Mouse (Mus musculus) megakaryocyte-erythroid progenitor cell, adult 5-6 weeks (primary cell): Measurements from ENCODE around the gene Ctnnb1. TPM values are rescaled to one million over a fixed set of nuclear protein-coding genes. Genes with fewer than 3 reads are reported as not detected.
"Not testable (repeated sequence)": the region's sequence is repeated elsewhere in the genome, so short reads cannot be mapped to it uniquely, and the experiment has no call there.

Experiments used
- ATAC-seq: replicated peaks from 2 replicates; pipeline ENCODE4 v1.8.0; 2016; ENCODE audit warnings: mild to moderate bottlenecking, inconsistent platforms; ENCODE audit not compliant: severe bottlenecking, poor library complexity, low FRiP score, low TSS enrichment
- total RNA-seq, 2 experiments: library from RNA; stranded (forward) in 1 of 2; stranded (reverse) in 1 of 2; fragments of 200-1000, 215-1000 nt in 1 of 2; fragments of >200 nt in 1 of 2; fragmentation: Nextera tagmentation in 1 of 2; gene quantifications; 2 replicates each; pipeline ENCODE4 v1.2.3; 2014 to 2017

Gene Ctnnb1
- total RNA-seq (2014; fragmentation: Nextera tagmentation): 290 and 302 TPM in 2 replicates
- total RNA-seq (2017): 475 and 509 TPM in 2 replicates

DNA sequence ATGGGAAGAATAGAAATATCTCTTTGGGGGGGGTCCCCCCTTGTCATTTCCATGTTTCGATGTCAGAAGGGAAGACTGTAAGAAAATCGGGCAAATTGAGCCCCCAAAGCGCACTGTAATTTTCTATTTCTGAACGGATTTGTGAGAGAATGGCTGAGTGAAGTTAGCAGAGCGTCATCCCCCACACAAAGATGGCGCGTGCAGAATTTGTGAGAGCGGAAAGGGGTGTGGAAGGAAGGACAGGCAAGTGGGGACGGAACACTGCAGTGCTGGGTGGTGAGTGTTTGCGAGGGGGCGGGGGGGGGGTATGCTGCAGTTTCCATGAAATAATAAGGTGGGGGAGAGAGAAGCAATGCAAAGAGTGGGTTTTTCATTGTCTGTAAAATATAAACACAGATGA, at the start of gene Ctnnb1:
TSS of gene Ctnnb1 (plus strand) at position 136 of the 400 bp plus-strand sequence.
- no peak for ATAC-seq

DNA sequence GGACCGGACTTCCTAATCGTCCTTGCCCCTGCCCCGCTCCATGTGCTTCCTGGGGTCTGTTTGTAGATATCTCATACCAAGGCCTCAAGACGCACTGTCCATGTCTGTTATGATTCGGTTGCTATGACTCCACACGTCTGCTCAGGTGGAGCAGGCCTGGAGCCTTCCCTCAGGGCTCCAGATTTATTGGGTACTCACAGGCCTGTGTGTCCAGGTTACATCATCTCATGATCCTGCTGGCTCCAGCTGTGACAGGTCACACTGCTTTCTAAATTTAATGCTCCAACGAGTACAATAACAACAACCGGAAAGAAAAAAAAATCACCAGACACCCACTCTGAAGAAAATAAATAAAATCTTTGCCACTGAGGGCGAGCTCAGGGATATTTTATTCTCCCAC, 48.7 kb upstream of the Ctnnb1 start:
- no peak for ATAC-seq

DNA sequence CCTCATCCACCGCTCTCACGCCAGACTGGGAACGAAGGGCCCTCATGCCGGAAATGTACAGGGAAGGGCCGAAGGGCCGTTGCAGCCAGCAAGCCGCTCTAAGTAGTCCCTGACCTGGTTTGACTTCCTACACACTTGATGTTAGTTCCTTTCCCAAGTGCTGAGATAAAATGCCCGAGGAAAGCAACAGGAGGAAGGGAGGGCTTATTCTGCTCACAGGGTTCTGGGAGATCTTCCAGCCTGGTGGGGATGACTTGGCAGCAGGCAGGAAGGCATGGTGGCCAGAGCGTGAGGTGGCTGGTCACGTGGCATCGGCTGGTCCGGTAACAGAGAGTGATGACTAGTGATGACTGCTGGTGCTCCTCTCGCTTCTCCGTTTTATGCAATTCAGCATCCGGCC, 47.9 kb upstream of the Ctnnb1 start:
- no peak for ATAC-seq

DNA sequence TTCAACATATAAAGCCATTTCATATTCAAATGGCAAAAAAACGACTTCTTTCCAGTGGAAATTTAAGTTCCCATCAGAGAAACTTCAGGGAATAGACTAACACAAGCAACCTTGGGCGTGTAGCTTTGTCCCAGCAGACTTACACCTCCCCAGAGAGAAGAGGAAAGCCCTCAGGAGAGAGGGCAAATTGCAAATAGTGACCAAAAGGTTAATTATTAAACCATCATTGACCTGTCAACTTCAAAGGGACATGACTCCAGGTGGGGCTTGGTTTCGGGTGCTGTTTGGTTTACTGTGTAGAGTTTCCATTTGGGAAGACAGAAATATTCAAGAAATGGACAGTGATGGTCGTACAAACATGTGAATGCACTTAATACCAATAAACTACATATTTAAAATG, 47.2 kb upstream of the Ctnnb1 start:
- no peak for ATAC-seq

DNA sequence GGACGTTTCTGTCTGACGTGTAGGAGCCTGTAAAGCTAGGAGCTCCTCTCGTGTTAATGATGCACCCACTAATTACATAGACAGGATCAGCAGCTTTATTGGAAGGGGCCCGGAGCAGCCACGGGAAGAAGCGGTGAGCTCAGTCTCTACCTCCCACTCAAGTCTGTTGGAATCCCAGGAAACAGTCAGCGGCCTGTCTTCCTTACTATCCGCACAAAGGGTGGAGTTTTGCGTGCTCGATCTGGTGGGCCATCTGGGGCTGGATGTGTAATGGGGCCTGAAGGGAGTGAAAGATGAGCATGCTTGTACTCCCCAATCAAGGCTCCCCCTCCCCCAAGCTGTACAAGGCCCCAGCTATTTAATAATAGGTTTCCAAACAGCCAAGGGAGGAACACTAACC, 44.3 kb upstream of the Ctnnb1 start:
- ATAC-seq: no peak

DNA sequence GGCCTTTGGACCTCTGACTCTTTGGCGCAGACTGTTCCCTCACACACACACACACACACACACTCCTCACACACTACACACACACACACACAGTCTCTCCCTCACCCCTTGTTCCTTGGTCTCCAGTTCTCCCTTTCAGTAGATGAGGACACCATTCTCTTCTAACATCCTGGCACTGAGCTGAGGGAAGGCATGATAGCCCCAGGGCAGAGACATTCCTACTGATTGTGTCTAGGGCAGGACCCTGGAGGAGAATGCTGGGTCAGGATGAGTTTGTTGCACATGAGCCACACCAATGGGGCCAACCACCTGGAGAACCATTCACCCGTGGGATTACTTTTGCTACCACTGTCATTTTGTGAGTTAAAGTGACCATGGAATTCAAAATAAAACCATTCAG, 41.4 kb upstream of the Ctnnb1 start:
- no peak for ATAC-seq

DNA sequence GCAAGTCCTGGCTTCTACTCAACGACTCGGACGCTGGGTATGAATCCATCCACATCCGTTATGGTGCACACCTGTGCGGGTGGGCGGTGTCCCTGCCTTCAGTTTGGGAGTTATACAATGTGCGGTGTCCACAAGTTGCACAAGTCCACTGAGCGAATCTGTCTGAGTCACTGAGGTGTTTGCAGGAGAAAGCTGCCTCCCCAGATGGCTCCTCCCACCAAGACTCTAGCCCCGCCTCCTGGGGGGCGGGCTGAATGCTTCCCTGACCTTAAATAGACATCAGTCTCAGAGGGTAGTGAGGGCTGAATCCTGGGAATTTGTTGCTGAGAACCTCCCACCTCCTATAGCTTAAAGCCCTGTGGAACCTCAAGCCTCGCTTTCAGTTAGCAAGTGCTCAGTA, 35.6 kb upstream of the Ctnnb1 start:
- 0 out of 2 replicates have a peak, but pooled peaks have one; percentile 20 for ATAC-seq

DNA sequence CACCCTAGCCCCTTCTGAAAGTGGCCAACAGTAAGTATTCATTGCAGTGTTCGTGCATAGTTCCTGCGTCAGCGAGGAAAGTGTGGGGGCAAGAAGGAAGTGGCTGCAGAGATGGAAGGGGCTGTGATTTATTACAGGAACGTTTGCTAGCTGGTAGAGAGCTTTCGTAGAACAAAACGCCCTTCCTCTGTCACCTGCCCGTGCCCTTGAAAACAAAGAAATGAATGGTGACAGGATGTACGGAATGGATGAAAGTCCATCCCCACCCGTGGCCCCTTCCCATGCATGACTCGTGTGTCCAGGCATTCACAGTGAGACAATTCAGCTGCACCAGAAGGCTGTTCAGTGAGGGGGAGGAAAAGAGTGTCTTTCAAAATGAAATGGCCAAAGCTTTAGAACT, 35.0 kb upstream of the Ctnnb1 start:
- no peak for ATAC-seq

DNA sequence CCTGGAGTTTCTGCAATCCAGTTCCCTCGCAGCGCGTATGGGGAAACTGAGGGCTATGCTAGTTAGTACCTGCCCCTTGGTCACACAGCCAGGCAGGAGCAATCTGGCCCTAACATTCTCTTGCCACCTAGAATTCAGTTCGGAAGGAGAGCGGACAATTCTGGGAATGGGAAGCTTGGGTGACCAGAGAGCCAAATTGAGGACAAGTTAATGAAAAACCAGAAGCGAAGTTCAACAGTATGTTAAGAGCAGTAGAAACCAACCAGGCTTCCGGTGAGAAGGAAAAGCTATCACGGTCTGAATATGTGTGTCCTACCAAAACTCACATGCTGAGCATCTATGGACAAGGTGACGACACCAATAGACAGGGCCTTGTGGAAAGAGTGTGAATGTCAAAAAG, 34.6 kb upstream of the Ctnnb1 start:
- ATAC-seq: no peak

DNA sequence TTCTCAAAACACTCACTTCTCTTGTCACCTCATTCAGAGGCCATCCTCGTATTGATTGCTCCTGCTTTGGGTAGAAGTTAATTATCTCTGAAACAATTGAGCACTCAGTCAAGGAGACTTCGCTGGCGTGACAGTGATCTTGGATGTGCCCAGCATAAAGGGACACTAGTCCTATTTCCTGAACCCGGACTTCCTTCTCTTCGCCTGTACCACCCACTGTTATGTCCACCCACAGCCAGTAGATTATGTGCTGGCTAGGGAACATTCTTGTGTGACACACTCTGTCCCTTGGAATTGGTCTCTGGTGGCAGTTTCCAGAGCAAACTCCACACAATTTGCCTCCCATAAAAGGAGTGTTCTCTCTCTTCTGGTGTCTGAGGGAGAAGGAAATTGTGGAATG, 32.5 kb upstream of the Ctnnb1 start:
- ATAC-seq: no peak

DNA sequence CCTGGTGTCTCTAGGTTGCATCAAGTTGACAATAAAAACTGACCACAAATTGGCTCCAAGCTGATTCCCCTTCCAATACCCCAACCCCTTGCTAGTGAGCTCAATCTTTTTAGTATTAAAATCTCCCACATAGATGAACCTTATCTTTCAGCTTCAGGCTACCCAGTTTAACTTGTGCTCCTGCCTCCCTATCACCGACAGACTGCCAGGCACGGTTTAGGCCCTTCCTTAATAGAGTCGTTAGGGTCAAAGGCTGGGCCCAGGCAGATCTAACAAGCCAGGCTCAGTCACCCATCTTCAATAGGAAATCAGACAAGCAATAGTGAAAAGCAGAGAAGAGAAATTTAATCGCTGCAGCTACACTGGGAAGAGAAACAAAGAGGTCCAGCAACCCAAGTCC, 31.7 kb upstream of the Ctnnb1 start:
- ATAC-seq: peak; percentile 74

DNA sequence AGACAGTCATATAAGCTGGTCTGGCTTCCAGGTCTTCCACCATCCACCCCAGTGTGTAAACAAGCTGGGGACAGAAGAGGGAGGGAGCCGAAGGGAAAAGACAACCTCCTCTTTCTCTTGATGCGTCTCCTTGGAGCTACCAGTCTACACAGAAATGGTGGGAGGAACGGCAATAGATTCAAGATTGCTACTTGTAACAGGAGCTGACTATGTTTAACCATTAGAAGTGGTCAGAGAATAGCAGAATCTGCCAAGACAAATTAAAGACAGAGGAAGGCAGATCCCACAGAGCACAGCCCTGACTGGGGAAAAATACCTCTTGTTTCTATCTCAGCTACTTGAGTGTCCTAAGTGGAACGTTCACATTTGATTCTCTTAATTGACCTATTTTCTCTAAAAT, 29.2 kb upstream of the Ctnnb1 start:
- no peak for ATAC-seq

DNA sequence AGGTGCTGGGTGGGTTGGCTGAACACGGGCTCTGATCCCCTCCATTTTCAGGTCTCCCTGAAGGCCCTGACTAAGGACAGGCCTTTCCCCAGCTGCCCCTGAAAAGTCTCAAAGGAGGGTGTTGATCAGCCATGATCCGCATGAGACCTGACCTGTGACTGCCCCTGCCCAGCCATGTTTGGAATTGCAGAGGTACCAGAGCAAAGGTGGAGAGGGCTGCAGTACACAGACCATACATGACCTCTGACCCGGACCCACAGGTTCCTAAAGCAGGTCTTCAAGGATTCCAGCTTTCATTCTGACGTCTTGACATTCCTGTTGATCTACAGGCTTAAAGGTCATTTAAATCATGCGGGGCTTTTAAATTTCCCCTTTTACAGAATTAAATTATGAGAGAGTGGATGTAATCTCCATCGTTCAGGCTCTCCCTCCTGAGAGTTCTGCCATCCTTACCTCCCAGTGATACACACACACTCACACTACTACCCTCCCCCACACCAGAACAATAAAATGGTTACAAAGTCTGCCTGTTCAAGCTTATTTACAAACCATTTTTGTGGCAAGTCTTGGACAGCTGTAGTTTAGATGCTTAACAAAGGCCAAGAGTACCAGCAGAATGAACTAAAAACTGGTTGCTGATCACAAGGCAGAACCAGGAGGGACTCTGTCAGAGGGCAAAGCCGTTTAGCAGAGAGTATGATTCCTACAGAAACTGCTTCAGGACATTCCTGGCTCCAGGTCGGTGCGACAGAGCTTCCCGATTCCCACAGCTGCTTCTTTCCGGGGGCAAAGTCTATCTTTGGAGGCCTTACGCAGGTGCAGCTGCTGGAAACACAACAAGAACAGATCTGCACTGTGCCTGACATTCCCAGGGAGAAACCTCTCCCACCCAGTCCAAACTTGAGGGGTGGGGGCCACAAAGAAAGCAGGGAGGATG, 28.4 kb upstream of the Ctnnb1 start:
- no peak for ATAC-seq

DNA sequence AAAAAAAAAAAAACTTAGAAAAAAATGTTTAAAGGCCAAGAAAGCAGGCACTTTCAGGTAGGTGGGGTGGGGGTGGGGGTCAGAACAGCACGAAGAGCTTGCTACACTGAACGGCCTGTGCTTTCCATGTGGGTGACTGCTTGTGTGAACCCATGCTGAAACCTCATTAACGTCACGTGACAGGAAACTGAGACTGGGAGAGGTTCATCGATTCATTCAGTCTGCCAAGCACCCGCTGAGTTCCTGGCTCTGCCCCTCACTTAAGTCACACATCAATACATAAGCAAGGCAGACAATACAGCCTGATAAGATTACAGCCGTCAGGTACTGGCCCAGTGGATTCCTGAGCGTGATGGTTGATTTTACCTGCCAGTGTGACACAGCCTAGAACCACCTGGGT, 26.5 kb upstream of the Ctnnb1 start:
- no peak for ATAC-seq

DNA sequence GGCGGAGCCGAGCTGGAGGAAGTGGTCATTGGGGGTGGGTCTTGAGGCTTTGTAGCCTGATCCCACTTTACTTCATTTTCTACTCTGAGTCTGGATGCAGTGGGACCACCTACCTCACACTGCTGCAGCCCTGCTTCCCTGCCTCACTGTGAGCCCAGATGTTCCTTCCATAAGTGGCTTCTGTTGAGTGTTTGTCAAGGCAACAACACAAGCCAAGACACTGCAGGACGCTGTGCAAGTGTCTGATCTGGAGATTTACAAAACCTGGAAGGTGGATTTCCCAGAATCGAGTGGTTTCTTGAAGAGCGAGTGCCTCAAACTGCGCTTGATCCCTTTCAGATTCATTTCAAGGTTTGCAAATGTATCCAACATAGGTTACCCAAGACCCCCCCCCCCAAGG, 20.6 kb upstream of the Ctnnb1 start:
- no peak for ATAC-seq

DNA sequence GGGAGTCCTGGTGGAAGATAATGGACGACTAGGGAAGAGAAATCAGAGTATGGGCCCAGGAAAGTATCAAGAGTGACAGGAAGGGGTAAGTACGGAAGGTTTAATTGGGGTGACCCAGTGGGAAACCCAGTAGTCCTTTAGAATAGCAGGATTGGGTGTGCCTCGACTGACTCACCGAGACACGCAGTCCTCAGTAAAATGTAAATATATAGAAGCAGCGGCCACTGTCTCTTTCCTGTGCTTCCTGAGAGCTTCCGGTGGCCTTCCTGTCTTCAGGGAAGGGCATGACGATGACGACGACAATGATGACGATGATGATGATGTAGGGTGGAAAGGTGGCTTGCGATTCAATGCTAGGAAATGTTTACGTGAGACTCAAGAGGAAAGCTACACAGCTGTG, 15.9 kb upstream of the Ctnnb1 start:
- ATAC-seq: no peak

DNA sequence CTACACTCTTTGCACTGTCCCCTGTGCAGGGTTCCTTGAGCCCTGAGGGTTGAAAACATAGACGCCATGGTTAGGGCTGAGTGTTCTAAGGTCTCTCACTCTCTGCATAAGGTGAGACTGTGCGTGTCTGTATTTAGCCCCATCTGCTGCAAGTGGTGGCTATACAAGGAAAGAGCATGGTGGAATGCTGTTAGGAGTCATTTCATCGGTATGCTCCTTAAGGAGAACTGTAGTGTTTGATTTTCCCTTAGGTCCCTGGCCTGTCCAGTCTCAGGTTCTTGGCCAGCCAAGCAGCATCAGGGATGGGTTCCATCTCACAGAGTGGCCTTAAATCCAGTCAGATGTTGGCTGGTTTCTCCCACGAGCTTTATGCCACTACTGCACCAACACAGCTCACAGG, 14.6 kb upstream of the Ctnnb1 start:
- ATAC-seq: no peak

DNA sequence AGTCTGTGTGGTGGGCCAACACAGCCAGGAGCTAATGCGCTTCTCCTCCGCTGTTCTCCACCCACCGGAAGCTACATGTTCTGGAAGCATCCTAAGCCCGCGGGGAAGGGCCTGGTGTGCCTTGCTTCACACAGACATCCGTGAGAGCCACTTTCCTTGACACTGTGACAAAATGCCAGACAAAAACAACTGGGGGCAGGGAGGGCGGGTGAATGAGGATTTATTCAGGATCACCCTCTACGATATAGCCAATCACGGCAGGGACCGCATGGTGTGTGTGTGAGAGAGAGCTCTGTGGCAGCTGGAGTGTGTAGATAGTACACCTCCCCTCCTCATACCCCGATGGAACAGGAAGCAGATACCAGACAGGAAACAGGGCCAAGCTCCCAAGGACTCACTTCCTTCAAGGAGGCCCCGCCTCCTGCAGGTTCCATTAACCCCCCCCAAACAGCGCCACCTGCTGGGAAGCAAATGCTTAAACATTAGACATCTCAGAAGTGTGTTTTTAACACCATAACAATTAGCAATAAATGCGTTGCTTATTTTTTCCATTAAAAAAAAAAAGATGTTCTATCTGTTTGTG, 14.0 kb upstream of the Ctnnb1 start:
- peak; percentile 96 for ATAC-seq

DNA sequence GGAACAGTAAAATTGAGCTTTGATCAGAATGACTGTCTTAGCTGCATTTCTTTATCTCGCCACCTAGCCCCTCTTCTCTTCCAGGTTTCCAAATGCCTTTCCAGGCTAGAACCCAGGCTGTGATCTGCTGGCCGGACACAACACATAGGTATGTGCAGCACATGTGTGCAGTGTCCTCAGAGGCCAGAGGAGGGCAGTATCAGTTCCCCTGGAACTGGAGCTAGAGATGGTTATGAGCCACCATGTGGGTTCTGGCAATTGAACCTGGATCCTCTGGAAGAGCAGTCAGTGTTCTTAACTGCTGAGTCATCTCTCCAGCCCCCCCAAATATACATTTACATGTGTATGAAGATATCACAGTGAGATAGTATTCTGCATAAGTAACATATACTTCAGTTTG, 11.4 kb upstream of the Ctnnb1 start:
- ATAC-seq: not testable (repeated sequence)

DNA sequence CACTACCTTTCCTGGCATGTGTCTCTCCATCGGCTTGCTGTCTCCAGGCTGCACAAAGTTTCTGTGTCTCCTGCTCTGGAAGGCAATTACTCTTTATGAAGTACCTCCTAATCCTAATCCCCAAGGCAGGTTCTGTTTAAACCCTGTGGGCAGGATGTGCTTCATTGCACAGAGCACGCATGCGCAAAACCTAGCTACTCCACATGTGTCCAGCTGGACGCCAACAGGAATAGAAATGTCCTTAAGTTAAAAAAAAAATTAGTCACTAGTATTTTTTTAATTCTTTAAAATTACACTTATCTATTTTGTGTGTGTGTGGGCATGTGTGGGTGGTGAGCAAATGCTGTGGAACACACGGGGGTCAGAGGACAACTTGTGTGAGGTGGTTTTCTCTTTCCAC, 10.8 kb upstream of the Ctnnb1 start:
- ATAC-seq: no peak

DNA sequence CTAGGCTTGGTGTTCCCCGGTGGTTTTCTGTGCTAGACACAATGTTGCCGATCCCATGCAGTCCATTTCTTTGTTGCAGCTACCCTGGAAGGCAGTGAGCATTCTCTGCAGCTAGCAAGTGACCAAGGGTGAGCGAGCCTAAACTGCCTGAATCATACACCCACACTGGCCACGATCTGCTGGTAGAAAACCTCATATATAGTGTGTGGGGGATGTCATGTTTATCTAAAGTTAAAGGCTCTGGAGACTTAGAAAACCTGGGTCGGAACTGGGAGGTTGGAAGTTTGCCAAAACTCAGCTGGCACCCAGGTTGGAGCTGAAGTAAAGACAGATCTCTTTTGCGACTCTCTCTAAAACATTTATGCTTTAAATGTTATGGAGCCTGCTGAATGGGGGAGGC, 10.4 kb upstream of the Ctnnb1 start:
- no peak for ATAC-seq
